11 mouse cellular contexts compared by ENCODE assay signal in the genomic region with DNA sequence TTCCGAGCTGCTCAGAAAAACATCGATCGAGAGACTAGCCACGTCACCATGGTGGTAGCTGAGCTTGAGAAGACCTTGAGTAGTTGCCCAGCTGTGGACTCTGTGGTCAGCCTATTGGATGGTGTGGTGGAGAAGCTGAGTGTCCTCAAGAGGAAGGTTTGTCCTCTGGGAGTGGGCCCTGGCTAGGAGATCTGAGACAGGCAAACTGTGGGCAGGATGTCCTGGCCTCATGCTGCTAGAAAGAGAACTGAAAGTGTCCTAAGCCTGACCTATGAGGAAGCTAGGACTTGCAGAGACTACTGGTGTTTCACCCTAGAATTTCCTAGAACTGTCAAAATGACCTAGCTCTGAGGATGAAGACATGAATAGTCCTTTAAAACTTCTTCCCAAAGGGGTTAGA. TPM values are rescaled to one million over a fixed set of nuclear protein-coding genes. Genes with fewer than 3 reads are reported as not detected.
DNase-seq lines count a peak whose midpoint lies in the region; TF ChIP-seq lines count a peak whose summit lies in the region.
"Had no signal": no experiment of that assay in that cellular context is flagged by ENCODE, and none has a peak within 500 bp of the region (broad histone marks: within the 10 kb centered on the region; RNA-seq: fewer than 3 reads in every experiment).

No protein-coding gene starts in this region.

- no peak overlapping the region for H3K4me3 ChIP-seq in layer of hippocampus, adult 2 months
- H3K4me3 ChIP-seq: liver, embryonic 13.5 days had no signal

- H3K27ac ChIP-seq in layer of hippocampus, adult 2 months: peak overlapping the region; percentile 32; the same call in 1 of the 2 replicates
- H3K27ac ChIP-seq: liver, embryonic 13.5 days had no signal

- no peak for DNase-seq in layer of hippocampus, adult 2 months (ENCODE audit: low spot score in 2 of 2)
- no peak for DNase-seq in layer of hippocampus, adult 18-20 months (ENCODE audit: low spot score in 2 of 2)
- peak; percentile 44 to 49 for DNase-seq in B cell, adult 2 months
- peak; percentile 16 for DNase-seq in adrenal gland, postnatal 10 days
- peak; percentile 56 for DNase-seq in lung, postnatal 36 days
- no peak for DNase-seq in cerebellum, adult 11 months
- no peak for DNase-seq in testis, postnatal 14 days (ENCODE audit: low spot score)
- DNase-seq: cerebellum, adult 9-11 months; forebrain, postnatal 0 days; liver, embryonic 13.5 days; thymus, adult 18-20 months had no signal

- no peak for TF ChIP-seq CTCF in layer of hippocampus, adult 2 months (conservative IDR thresholded peaks at IDR 0.05)

RNA-seq across cellular contexts. Expression of gene Uvssa, which starts 19.9 kb away (rescaled TPM):
- total RNA-seq in layer of hippocampus, adult 2 months (2021): 1 to 10 TPM; 5.9 to 7.0 TPM
- 1 to 10 TPM; 5.5 to 6.0 TPM for total RNA-seq in layer of hippocampus, adult 18-20 months (2021)
- 10 to 100 TPM in 1 of 2 experiments, 1 to 10 TPM in 1; 8.1 to 14.0 TPM for total RNA-seq in adrenal gland, postnatal 10 days (2021)

RNA-seq across cellular contexts. Expression of gene Maea, which starts 23.2 kb away (rescaled TPM):
- 10 to 100 TPM; 93.7 to 97.5 TPM for total RNA-seq in layer of hippocampus, adult 2 months (2021)
- 100 to 1,000 TPM; 102 to 103 TPM for total RNA-seq in layer of hippocampus, adult 18-20 months (2021)
- total RNA-seq in adrenal gland, postnatal 10 days (2021): 10 to 100 TPM; 86.8 to 97.7 TPM

Comparison
In these comparisons a context has a peak if more than half of its experiments do, and no peak if none do; other contexts are left out.
1. DNase-seq: peak in B cell, adult 2 months (2 of 2), adrenal gland, postnatal 10 days (single experiment) and lung, postnatal 36 days (single experiment); none in layer of hippocampus, adult 2 months (0 of 2), layer of hippocampus, adult 18-20 months (0 of 2), cerebellum, adult 11 months (single experiment) and testis, postnatal 14 days (single experiment).